Mouse (Mus musculus) fat pad, adult 2 months (tissue): ENCODE results near the gene Numa1.
"Not testable (repeated sequence)": the region's sequence is repeated elsewhere in the genome, so short reads cannot be mapped to it uniquely, and the experiment has no call there.

Source experiments
- DNase-seq: peaks from one replicate; pipeline ENCODE4 v3.0.0-alpha.2; 2011; ENCODE audit warnings: low read depth, low spot score; ENCODE audit errors: extremely low read depth

The Numa1 gene

DNA sequence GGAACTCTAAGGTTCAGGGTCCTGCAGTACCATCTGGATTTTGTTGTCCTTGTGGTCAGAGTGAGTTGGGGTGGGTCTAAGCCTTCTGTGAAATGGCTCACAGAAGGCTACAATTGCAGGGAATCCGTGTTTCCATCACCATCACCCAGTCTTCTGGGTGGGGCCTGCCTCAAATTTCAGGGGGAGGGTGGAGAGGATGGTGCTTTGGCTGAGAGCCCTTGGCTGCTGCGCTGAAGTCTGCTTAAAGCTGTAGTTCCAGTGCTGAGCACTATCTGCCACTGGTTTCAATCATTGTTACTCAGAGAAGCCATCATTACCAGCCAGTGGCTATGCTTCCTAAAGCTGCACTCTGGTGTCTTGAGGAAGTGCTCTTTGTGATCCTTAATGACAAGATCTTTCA is 40.6 kb downstream of the Numa1 start:
- DNase-seq = no peak

GRCm38 (mm10) chr7:101982735-101983134 is 48.8 kb downstream of the Numa1 start:
- DNase-seq = no peak

- DNase-seq = no peak
These were observed 51.2 kb downstream of the Numa1 start for GRCm38 (mm10) chr7:101985081-101985480.

- no peak for DNase-seq
These were observed 60.3 kb downstream of the Numa1 start for GRCm38 (mm10) chr7:101994241-101994640.

- DNase-seq = no peak
These were observed 64.5 kb downstream of the Numa1 start for GRCm38 (mm10) chr7:101998194-101998927.

- no peak for DNase-seq
These were observed 65.7 kb downstream of the Numa1 start for GRCm38 (mm10) chr7:101999461-102000151.

GRCm38 (mm10) chr7:102000296-102000695 is 66.4 kb downstream of the Numa1 start:
- no peak for DNase-seq

DNA sequence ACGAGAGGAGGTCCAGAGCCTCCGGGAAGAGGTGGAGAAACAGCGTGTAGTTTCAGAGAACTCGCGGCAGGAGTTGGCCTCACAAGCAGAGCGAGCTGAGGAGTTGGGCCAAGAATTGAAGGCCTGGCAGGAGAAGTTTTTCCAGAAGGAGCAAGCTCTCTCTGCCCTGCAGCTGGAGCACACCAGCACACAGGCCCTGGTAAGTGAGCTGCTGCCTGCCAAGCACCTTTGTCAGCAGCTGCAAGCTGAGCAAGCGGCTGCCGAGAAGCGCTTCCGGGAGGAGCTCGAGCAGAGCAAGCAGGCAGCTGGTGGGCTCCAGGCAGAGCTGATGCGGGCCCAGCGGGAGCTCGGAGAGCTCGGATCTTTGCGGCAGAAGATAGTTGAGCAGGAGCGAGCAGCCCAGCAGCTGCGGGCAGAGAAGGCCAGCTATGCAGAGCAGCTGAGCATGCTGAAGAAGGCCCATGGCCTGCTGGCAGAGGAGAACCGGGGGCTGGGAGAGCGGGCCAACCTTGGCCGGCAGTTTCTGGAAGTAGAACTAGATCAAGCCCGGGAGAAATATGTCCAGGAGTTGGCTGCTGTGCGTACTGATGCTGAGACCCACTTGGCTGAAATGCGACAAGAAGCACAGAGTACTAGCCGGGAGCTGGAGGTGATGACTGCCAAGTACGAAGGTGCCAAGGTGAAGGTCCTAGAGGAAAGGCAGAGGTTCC is 67.2 kb downstream of the Numa1 start:
- peak; percentile 71 for DNase-seq

DNA sequence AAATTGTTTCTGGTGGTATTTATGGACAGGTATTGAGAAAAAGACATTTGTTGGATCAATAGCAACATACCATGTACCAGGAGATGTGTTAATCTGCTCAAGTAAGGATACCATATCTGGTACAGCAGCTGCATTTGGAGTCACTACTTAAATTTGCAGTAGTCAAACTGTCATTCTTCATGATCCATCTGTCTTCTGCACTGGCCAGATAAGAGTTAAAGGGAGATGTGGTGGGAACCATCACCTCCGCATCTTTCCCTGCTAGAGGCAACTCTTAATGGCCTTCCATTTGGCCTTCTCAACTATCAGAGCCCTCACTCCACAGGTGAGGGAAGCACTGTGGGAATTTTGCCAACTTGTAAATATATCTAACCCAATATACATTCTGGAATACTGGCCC is 72.6 kb downstream of the Numa1 start:
- DNase-seq = no peak

- no peak for DNase-seq
These were observed 77.9 kb downstream of the Numa1 start for GRCm38 (mm10) chr7:102011855-102012254.

- no peak for DNase-seq
These were observed 79.5 kb downstream of the Numa1 start for GRCm38 (mm10) chr7:102013416-102013815.

- no peak for DNase-seq
These were observed 81.1 kb downstream of the Numa1 start for GRCm38 (mm10) chr7:102014995-102015394.

- DNase-seq = no peak
These were observed 83.0 kb downstream of the Numa1 start for GRCm38 (mm10) chr7:102016936-102017335.

GRCm38 (mm10) chr7:102017452-102017851 is 83.5 kb downstream of the Numa1 start:
- no peak for DNase-seq

DNA sequence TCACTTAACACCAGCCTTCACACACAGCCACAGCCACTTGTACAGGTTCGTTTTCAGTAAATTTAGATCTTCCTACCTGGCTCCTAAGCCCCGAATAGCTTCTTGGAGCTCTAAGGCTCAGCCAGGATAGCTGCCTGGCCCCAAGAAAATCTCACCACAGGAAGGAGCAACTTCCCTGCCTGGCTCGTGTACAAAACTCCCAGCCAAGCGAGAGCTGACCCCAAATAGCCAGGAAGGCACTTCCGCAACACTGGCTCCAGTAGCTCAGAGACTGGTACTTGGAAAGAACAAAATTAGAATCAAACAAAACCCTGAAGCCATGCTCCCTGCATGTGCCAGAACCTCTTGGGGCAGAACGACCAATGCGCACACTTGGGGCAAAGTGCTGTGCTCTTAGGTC is 84.1 kb downstream of the Numa1 start:
- no peak for DNase-seq

- no peak for DNase-seq
These were observed 84.7 kb downstream of the Numa1 start, which contains the start of gene Il18bp for GRCm38 (mm10) chr7:102018590-102018989. Il18bp (minus strand) TSS chr7:102018690.

DNA sequence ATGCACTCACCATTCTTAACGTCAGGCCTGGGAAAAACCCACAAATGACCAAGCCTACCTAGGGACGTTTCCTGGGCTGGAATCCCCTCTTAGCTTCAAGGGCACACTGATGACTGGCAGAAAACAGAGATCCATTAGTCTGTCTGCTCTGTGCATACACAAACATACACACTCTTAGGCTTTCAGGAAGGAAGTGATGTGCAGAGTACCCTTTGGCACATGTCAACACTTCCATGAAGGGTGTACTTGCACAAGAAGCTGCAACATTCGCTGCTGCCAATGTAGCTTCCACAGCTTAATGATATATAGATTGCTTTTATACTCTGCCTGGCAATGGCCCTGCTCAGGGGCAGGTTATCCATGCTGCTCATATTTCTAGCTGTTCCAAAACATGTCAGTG is 85.5 kb downstream of the Numa1 start:
- no peak for DNase-seq

GRCm38 (mm10) chr7:102020934-102021333 is 87.0 kb downstream of the Numa1 start:
- DNase-seq = not testable (repeated sequence)

DNA sequence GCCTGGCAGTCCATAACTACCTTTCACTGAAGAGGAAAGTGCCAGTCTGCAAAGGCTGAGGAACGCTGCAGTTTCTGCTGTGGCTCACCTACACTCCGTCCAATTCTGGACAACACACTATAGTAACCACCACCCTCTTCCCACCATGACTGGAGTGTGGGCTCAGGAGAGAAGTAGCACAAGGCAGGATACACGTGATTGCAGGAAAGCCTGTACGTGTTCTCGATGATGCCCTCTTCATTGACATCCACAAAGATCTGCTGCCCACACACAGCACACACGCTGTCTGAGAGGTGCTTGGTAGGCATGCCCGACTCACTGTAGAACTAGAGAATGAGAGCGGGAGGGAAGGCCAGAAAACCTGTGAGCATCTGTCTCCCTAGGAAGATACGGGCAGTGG is 89.9 kb downstream of the Numa1 start:
- DNase-seq = no peak

DNA sequence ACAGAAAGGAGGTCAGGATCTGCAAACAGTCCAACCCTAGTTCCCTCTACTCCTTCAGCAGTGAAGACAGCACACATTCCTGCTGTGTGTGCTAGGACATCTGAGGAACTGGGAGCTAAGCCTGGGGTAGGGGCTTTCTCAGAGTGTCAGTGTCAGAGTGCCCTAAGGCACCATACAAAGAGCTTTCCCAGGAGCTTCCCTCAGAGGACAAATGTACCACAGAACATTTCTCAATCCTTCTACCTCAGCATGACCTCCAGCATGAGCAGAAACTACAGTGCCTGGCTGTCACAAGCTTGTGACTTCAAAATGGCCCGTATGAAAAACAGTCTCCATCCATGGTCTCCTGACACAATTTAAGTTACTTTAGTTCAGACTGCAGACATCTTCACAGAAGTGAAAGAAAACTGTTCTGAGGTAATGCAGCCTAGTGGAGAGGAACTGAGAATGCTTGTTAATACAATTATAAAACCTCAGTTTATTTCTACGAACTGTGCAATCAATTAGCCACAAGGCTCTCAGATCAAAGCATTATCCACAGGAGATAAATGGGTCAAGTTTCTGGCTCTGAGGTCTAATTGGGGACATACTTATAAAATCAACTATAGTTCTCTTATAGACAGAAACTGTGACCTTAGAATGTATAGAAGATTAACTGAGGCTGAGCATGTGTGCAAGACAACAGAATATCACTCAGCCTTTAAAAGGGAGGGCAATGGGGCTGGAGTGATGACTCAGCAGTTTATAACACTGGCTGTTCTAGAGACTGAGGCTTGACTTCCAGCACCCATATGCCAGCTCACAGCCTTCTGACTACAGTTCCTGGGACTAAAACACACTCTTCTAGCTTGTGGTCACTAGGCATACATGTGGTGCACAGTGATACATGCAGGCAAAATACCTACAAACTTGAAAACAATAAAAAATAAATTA is 91.5 kb downstream of the Numa1 start:
- no peak for DNase-seq

- no peak for DNase-seq
These were observed 101.0 kb downstream of the Numa1 start for GRCm38 (mm10) chr7:102034904-102035303.
